ENCODE assay signal across 9 mouse cellular contexts in genomic region chr1:155040086-155040726, GRCm38 (mm10). TPM values are rescaled to one million over a fixed set of nuclear protein-coding genes. Genes with fewer than 3 reads are reported as not detected.
A peak's percentile ranks its signal among the peaks of the same experiment; 100 is the strongest.
DNase-seq lines count a peak whose midpoint lies in the region; ATAC-seq and TF ChIP-seq lines count a peak whose summit lies in the region.
"Had no signal": no experiment of that assay in that cellular context is flagged by ENCODE, and none has a peak within 500 bp of the region (broad histone marks: within the 10 kb centered on the region; RNA-seq: fewer than 3 reads in every experiment).

No protein-coding gene starts in this region.

- H3K27me3 ChIP-seq in thymus, adult 2 months (ENCODE audit: control insufficient read depth, insufficient read depth, low read length) = no peaks in the 10 kb centered on the region
- H3K27me3 ChIP-seq in embryonic facial prominence, embryonic 14.5 days (replicated peaks; ENCODE audit: control insufficient read depth, insufficient read depth, low read length) = no peaks in the 10 kb centered on the region
- H3K27me3 ChIP-seq in liver, embryonic 11.5 days (replicated peaks; ENCODE audit: control insufficient read depth, insufficient read depth, low read length) = no peaks in the 10 kb centered on the region
- no peaks in the 10 kb centered on the region for H3K27me3 ChIP-seq in stomach, embryonic 15.5 days (replicated peaks)
- H3K27me3 ChIP-seq: limb, embryonic 13.5 days had no signal

- TF ChIP-seq POLR2A in thymus, adult 2 months (IDR thresholded peaks at IDR 0.05; ENCODE audit: control insufficient read depth, extremely low read depth, insufficient read depth, low read length, poor library complexity) = no peak

- WGBS in thymus, adult 2 months = 19% methylated on average over 9 of the region's 9 CpGs
- 35% methylated on average over 8 of the region's 9 CpGs for WGBS in embryonic facial prominence, embryonic 14.5 days
- 15% methylated on average over 8 of the region's 9 CpGs for WGBS in liver, embryonic 11.5 days
- WGBS in stomach, embryonic 15.5 days = 31% methylated on average over 8 of the region's 9 CpGs

- H3K36me3 ChIP-seq in thymus, adult 2 months (ENCODE audit: control insufficient read depth, insufficient read depth, low read length) = no peaks in the 10 kb centered on the region
- no peaks in the 10 kb centered on the region for H3K36me3 ChIP-seq in embryonic facial prominence, embryonic 14.5 days (ENCODE audit: control insufficient read depth, insufficient read depth, low read length)
- no peaks in the 10 kb centered on the region for H3K36me3 ChIP-seq in liver, embryonic 11.5 days (ENCODE audit: control insufficient read depth, insufficient read depth, low read length)
- no peaks in the 10 kb centered on the region for H3K36me3 ChIP-seq in stomach, embryonic 15.5 days
- H3K36me3 ChIP-seq: limb, embryonic 13.5 days had no signal

- ATAC-seq in embryonic facial prominence, embryonic 14.5 days (ENCODE audit: low read depth) = no peak
- ATAC-seq in liver, embryonic 11.5 days (replicated peaks; ENCODE audit: low FRiP score) = peak; percentile 63
- peak; percentile 38; the same call in 1 of the 2 replicates for ATAC-seq in stomach, embryonic 15.5 days (ENCODE audit: insufficient read depth, low FRiP score, low read depth)

- no peak overlapping the region for H3K4me3 ChIP-seq in thymus, adult 2 months (ENCODE audit: control insufficient read depth, insufficient read depth, low read length)
- H3K4me3 ChIP-seq in embryonic facial prominence, embryonic 14.5 days (ENCODE audit: low read depth, low read length) = no peak overlapping the region
- no peak overlapping the region for H3K4me3 ChIP-seq in liver, embryonic 11.5 days (ENCODE audit: low read depth, low read length)
- H3K4me3 ChIP-seq in stomach, embryonic 15.5 days (replicated peaks) = no peak overlapping the region
- H3K4me3 ChIP-seq: limb, embryonic 13.5 days had no signal

- TF ChIP-seq CTCF in thymus, adult 2 months (IDR thresholded peaks at IDR 0.05; ENCODE audit: borderline replicate concordance, control insufficient read depth, extremely low read depth, insufficient read depth, low read length, poor library complexity) = no peak

- peak overlapping the region; percentile 95 for H3K27ac ChIP-seq in thymus, adult 2 months (ENCODE audit: control insufficient read depth, insufficient read depth, low read length)
- 0 out of 2 replicates have a peak overlapping the region, but pooled peaks have one; percentile 9 for H3K27ac ChIP-seq in embryonic facial prominence, embryonic 14.5 days (replicated peaks; ENCODE audit: low read depth, low read length)
- peak overlapping the region; percentile 93 for H3K27ac ChIP-seq in liver, embryonic 11.5 days (ENCODE audit: low read depth, low read length)
- peak overlapping the region; percentile 69 for H3K27ac ChIP-seq in stomach, embryonic 15.5 days

- H3K9me3 ChIP-seq in embryonic facial prominence, embryonic 14.5 days (ENCODE audit: control insufficient read depth, low read length) = no peaks in the 10 kb centered on the region
- no peaks in the 10 kb centered on the region for H3K9me3 ChIP-seq in liver, embryonic 11.5 days (ENCODE audit: control insufficient read depth, low read length)
- H3K9me3 ChIP-seq in stomach, embryonic 15.5 days = no peaks in the 10 kb centered on the region
- H3K9me3 ChIP-seq: limb, embryonic 13.5 days had no signal

- H3K9ac ChIP-seq in embryonic facial prominence, embryonic 14.5 days (ENCODE audit: low read depth, low read length) = no peak overlapping the region
- peak overlapping the region; percentile 50; the same call in 1 of the 2 replicates for H3K9ac ChIP-seq in liver, embryonic 11.5 days (ENCODE audit: low read depth, low read length)
- H3K9ac ChIP-seq in stomach, embryonic 15.5 days = no peak overlapping the region
- H3K9ac ChIP-seq: limb, embryonic 13.5 days had no signal

- DNase-seq in thymus, adult 2 months = no peak
- DNase-seq in thymus, adult 18-20 months = no peak
- DNase-seq in embryonic facial prominence, embryonic 14.5 days (ENCODE audit: low spot score) = peak; percentile 46
- no peak for DNase-seq in liver, embryonic 11.5 days (ENCODE audit: low spot score)
- DNase-seq in frontal cortex, postnatal 25 days (ENCODE audit: low spot score in 2 of 2) = no peak
- DNase-seq in cerebellum, adult 9-10 months = no peak
- no peak for DNase-seq in left cerebral cortex, adult 8-10 months (ENCODE audit: low spot score in 2 of 2)

- H3K4me2 ChIP-seq in embryonic facial prominence, embryonic 14.5 days (ENCODE audit: low read depth, low read length) = no peak overlapping the region
- peak overlapping the region; percentile 50 for H3K4me2 ChIP-seq in liver, embryonic 11.5 days
- no peak overlapping the region; the same call in 1 of the 2 replicates for H3K4me2 ChIP-seq in stomach, embryonic 15.5 days
- H3K4me2 ChIP-seq: limb, embryonic 13.5 days had no signal

- peaks cover 22% of the 10 kb centered on the region for H3K4me1 ChIP-seq in thymus, adult 2 months (replicated peaks; ENCODE audit: control insufficient read depth, insufficient read depth, low read length)
- peaks cover 7% of the 10 kb centered on the region; the same call in 1 of the 2 replicates for H3K4me1 ChIP-seq in embryonic facial prominence, embryonic 14.5 days (ENCODE audit: control insufficient read depth, insufficient read depth, low read length)
- H3K4me1 ChIP-seq in liver, embryonic 11.5 days (replicated peaks; ENCODE audit: control insufficient read depth, insufficient read depth, low read length) = peaks cover 37% of the 10 kb centered on the region
- H3K4me1 ChIP-seq in stomach, embryonic 15.5 days = peaks cover 15% of the 10 kb centered on the region; the same call in 1 of the 2 replicates

RNA-seq across cellular contexts. Expression of gene Ier5, which starts 59.2 kb away (rescaled TPM):
- polyA plus RNA-seq in thymus, adult 2 months (2012; rRNA removed) = 37.2 and 44.0 TPM in 2 replicates
- polyA plus RNA-seq in embryonic facial prominence, embryonic 14.5 days (2014; fragmentation: Nextera tagmentation; extraction: Ambion mirVana) = 9.9 and 11.0 TPM in 2 replicates
- polyA plus RNA-seq in liver, embryonic 11.5 days (2014; fragmentation: Nextera tagmentation; extraction: Ambion mirVana) = 6.7 and 7.3 TPM in 2 replicates
- 5.8 TPM in 2 replicates for polyA plus RNA-seq in stomach, embryonic 15.5 days (2015; fragmentation: Nextera tagmentation; extraction: Ambion mirVana)
- total RNA-seq in left cerebral cortex, adult 8-10 months (2022) = 10 to 100 TPM; 43.5 to 50.4 (median 47.5) TPM

Comparison
In these comparisons a context has a peak if more than half of its experiments do, and no peak if none do; other contexts are left out.
1. H3K27ac ChIP-seq: peak in every context shown above with its lines; median percentile 95 in thymus, adult 2 months; 93 in liver, embryonic 11.5 days; 69 in stomach, embryonic 15.5 days; 9 in embryonic facial prominence, embryonic 14.5 days.